17 mouse cellular contexts compared by ENCODE assay signal in genomic region chr7:134541699-134542098, GRCm38 (mm10).
"Had no signal": no experiment of that assay in that cellular context is flagged by ENCODE, and none has a peak within 500 bp of the region (broad histone marks: within the 10 kb centered on the region; RNA-seq: fewer than 3 reads in every experiment).

No protein-coding gene starts in this region.

- H3K9ac ChIP-seq: lung, embryonic 15.5 days; midbrain, embryonic 13.5 days; neural tube, embryonic 12.5 days; stomach, embryonic 15.5 days had no signal

- H3K27me3 ChIP-seq: lung, embryonic 15.5 days; neural tube, embryonic 12.5 days; stomach, embryonic 15.5 days had no signal

- H3K4me2 ChIP-seq: lung, embryonic 15.5 days; midbrain, embryonic 11.5 days; midbrain, embryonic 13.5 days; neural tube, embryonic 12.5 days; stomach, embryonic 15.5 days had no signal

- H3K36me3 ChIP-seq: lung, embryonic 15.5 days; midbrain, embryonic 13.5 days; neural tube, embryonic 12.5 days; stomach, embryonic 15.5 days had no signal

- H3K27ac ChIP-seq: lung, embryonic 15.5 days; macrophage; midbrain, embryonic 13.5 days; neural tube, embryonic 12.5 days; stomach, embryonic 15.5 days; stomach, postnatal 0 days had no signal

- H3K9me3 ChIP-seq: lung, embryonic 15.5 days; midbrain, embryonic 13.5 days; neural tube, embryonic 12.5 days; stomach, embryonic 15.5 days had no signal

- ATAC-seq: lung, postnatal 0 days; midbrain, embryonic 13.5 days; midbrain, embryonic 16.5 days had no signal

- H3K4me3 ChIP-seq: lung, embryonic 15.5 days; megakaryocyte, embryonic 14.5 days; midbrain, embryonic 13.5 days; neural tube, embryonic 12.5 days; stomach, embryonic 15.5 days had no signal

- DNase-seq: lung, adult 18-20 months; lung, postnatal 14 days; lung, postnatal 36 days; right cerebral cortex, postnatal 14 days; thymus, adult 2 months; thymus, postnatal 25 days; thymus, postnatal 4 days had no signal

- H3K4me1 ChIP-seq: lung, embryonic 15.5 days; midbrain, embryonic 13.5 days; neural tube, embryonic 12.5 days; stomach, embryonic 15.5 days had no signal
